Mouse (Mus musculus) MN1 (cell line): ENCODE measurements around the gene Gm10775.

Experiments used
- DNase-seq: peaks from one replicate; pipeline ENCODE4 v3.0.0-alpha.2; 2016; ENCODE audit warnings: low spot score

Gm10775 gene

GRCm38 (mm10) chr13:65259239-65259638 lies at the start of gene Gm10775:
Gene Gm10775, plus strand, starts transcription at chr13:65259539.
- no peak for DNase-seq

GRCm38 (mm10) chr13:65225945-65226344 lies 33.4 kb upstream of the Gm10775 start:
- DNase-seq: no peak

DNA sequence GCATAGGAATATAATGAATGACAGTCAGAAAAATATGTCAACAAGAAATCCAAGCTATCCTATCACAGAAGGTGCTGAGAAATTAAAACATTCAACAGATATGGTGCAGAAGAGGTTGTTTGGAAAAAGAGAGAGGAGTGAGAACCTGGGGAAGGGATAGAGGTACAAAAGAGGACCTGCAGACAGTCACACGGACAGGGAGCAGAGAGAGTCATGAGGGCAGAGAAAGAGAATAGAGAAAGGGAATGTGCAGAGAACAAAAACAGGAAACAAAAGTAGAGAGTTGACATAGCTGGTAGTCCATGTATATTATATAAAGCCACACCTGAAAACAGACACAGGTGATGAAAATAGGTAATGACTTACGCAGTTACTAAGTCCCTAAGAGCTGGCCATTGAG lies 32.7 kb upstream of the Gm10775 start:
- no peak for DNase-seq

- DNase-seq: no peak
Measured at GRCm38 (mm10) chr13:65237211-65237610, 22.1 kb upstream of the Gm10775 start.

- peak; percentile 98 for DNase-seq
Measured at GRCm38 (mm10) chr13:65240509-65241098, 18.7 kb upstream of the Gm10775 start.

DNA sequence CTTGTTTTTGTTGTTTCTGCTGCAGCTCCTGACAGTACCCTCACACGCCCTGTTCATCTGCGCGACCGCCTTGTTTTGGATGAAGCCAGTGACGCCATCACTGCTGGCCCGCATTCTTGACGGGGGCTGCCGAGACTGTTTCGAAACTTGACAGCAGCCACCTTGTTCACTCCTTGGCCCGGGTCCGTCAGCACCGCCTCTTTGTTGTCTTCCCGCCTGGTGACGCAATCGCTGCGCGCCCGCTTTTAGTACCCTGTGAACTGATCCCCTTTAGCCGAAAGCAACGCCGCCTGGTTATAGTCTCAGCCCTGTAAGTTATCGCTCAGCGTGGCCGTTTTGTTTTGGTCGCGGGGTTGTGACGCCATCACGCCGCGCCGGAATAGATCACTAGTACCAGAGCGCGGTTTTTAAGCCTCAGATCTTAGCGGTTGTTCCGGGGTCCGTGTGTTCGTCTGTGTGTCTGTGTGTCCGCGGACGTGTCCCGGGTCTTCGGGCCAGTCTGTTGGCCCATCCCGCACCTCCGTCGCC lies 18.2 kb upstream of the Gm10775 start:
- DNase-seq: peak; percentile 91

- DNase-seq: peak; percentile 14
Measured at GRCm38 (mm10) chr13:65241627-65242318, 17.6 kb upstream of the Gm10775 start.

DNA sequence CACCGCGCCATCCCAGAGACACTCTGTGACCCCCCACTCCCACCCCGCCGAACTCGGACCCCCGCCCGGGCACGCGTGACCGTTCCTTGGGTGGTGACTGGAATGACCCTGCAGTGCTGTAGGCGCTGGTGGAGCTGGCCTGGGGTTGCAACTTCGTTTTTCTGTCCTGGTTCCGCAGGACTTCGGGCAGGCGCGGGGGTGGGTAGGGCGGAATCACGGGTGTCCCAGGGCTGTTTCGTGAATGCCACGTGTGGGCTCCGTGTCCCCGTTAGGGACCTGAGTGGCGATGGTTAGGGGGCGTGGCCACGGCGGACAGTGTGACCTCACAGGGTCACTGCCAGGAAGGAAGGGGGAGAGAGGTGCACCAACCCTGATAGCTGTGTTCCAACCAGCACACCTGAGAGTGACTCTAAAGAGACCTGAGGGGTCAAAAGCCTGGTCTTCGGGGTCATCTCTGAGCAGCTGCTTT lies 17.0 kb upstream of the Gm10775 start:
- no peak for DNase-seq

- DNase-seq: peak; percentile 14
Measured at GRCm38 (mm10) chr13:65243273-65243672, 16.1 kb upstream of the Gm10775 start.

DNA sequence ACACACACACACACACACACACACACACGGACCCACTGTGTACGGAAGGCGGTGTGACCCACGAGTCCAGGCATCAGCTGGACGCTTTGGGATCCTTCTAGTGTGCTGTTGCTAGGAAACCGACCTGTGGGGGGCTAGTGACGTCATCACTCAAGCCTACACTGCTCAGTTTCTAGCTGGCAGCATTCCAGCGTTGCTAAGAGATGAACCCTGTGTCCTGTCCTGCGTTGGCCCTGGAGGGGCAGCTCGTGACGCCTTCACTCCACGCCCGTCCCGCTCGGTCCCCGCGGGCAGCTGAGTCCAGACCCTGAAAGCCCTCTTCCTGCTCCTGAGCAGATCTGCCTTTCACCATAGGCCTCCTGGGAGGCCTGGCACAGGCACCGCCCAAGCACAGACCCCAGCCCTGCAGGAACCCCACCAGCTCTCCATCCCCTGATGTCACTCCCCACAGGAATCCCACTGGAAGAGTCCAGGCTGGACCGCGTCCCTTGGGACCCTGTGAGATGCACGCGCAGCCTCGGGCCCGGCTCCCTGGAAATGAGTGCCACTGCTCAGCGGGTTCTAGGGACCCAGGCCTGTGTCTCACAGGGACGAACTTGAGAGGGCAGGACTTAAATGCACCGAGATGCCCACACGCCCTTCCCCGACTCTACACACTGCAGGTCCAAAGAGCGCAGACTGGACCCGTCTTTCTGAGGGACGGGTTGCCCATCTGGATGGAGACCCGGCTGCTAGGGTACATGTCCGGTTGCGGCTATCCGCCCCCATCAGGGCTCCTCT lies 974 bp upstream of the Gm10775 start:
- no peak for DNase-seq

GRCm38 (mm10) chr13:65262086-65262485 lies 2.7 kb downstream of the Gm10775 start:
- no peak for DNase-seq

- DNase-seq: no peak
Measured at GRCm38 (mm10) chr13:65277994-65278382, 18.6 kb downstream of the Gm10775 start.

DNA sequence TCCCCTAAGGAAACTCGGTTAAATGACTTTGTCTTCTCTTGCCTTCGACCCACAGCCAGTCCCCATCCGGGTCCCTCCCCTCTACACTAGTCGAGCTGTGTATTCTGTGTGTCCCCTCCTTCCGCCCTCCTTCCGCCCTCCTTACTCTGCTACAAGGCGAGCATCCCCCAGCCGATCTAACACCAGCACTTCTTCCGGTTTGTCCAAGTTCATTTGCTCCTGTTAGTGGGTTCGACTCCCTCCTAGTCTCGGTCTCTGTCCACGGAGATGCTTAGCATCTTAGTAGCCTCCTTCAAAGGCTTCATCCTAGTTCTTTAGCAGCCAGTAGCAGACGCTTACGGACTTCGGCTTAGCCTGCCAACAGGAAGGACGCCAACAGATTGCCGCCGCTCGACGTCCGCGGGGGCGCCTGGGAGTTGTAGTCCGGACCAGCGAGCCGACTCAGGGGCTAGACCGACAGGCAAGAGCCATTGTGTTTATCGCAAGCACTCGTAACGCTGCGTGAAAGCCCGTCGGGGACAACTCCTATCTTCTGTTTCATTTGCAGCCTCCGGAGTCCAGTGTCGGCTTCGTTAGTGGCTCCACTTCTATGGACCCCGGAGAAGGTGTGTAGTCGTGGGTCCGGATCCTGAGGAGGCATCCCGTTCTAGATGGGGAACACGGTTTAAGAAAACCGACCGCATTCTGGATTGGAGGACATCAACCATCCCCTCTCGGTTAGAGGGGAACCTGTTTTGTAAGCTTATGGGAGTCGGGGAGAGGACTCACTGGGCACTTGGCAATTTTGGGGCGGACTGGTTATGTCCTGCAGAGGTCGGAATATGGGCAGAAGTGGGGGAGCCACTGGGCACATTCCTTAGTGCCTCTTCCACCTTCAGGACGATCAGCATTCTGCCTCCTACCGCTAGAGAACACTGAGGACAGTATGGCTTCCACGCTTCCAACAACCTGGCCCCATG lies 19.3 kb downstream of the Gm10775 start, which contains the start of gene Zfp369:
Gene Zfp369, plus strand, starts transcription at position 432 of the 959 bp plus-strand sequence.
- DNase-seq: peak; percentile 92

- DNase-seq: no peak
Measured at GRCm38 (mm10) chr13:65286771-65287170, 27.4 kb downstream of the Gm10775 start.

- no peak for DNase-seq
Measured at GRCm38 (mm10) chr13:65296354-65296753, 37.0 kb downstream of the Gm10775 start.
